Mouse (Mus musculus) retina, embryonic 14.5 days (tissue): Measurements from ENCODE around the gene Tap2.
A peak's percentile ranks its signal among the peaks of the same experiment; 100 is the strongest.

Experiments used
- DNase-seq: peaks from one replicate; pipeline ENCODE4 v3.0.0-alpha.2; 2015; ENCODE audit warnings: low spot score

The Tap2 gene

GRCm38 (mm10) chr17:34203444-34203843 is at the start of gene Tap2:
TSS of gene Tap2 (plus strand) at chr17:34203527.
- DNase-seq: no peak

- DNase-seq: no peak
Observed at GRCm38 (mm10) chr17:34155534-34155933, 47.8 kb upstream of the Tap2 start.

DNA sequence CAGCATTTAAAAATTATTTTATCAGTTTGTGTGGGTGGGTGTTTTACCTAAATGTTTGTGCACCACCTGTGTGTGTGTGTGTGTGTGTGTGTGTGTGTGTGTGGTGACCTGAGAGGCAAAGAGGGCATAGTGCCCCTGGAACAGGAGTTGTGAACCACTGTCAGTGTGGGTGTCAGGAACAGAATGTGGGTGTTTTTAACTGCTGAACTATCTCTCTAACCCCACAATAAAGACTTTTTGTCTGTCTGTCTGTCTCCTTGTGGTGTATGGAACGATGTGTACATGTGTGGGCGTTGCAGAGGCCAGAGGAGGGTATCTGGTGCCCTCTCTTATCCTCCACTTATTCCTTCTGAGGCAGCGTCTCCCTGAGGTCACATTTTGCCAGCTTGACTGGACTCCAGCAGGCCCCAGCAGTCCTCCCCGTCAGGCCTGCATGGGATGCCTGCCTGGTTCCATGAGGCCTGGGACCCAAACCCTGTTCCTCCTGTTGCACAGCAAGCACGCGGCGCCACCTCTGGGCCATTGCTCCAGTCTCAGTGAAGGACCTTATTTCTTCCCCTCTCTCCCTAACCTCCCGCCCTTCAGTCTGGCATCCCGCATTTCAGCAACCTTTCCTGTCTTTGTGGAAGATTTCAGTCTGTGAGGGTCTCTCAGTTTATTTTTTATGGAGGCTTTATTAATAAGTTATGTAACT is 39.0 kb upstream of the Tap2 start:
- no peak for DNase-seq

DNA sequence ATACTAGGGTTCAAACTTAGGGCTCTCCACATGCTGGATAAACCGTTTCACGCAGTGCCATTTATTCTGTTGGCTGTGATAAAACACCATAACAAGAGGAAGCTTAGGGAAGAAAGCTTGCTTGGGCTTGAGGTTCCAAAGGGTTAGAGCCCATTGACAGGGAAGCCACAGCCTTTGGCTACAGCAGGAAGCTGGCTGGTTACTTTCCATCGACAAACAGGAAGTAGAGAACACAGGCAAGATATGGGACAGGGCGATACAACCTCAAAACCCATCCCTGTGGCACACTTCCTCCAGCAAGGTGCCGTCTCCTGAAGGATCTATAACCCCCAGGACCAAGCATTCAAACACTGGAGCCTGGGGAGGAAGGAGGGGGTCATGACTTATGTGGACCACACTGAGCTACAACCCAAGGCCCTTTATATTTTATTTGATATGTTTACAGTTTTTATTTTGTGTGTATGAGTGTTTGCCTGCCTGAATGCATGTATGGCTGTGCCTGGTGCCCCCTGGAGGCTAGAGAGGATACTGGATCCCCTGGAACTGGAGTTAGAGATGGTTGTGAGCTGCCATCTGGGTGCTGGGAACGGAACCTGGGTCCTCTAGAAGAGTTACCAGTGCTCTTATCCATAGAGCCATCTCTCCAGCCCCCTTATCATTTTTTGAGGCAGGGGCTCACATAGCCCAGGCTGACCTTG is 38.1 kb upstream of the Tap2 start:
- DNase-seq: no peak

GRCm38 (mm10) chr17:34169279-34169678 is 34.0 kb upstream of the Tap2 start:
- DNase-seq: peak; percentile 73

DNA sequence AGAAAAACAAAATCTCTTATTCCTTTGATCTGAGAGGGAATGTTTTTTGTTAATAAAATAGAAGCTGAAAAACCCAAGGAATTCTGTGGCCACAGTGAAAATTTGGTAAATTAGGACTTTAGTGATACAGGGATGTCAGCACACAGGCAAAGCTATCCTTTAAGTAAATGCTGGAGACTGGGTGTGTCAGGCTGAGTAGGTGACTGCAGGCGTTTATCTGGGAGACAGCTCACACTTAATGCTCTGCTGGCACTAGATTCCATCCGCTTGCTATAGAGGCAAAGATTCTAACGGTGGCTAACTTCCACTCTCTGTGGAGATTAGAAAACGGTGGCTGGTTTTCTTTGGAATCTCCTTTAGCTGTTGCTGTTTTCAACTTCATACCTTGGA is 32.8 kb upstream of the Tap2 start:
- no peak for DNase-seq

DNA sequence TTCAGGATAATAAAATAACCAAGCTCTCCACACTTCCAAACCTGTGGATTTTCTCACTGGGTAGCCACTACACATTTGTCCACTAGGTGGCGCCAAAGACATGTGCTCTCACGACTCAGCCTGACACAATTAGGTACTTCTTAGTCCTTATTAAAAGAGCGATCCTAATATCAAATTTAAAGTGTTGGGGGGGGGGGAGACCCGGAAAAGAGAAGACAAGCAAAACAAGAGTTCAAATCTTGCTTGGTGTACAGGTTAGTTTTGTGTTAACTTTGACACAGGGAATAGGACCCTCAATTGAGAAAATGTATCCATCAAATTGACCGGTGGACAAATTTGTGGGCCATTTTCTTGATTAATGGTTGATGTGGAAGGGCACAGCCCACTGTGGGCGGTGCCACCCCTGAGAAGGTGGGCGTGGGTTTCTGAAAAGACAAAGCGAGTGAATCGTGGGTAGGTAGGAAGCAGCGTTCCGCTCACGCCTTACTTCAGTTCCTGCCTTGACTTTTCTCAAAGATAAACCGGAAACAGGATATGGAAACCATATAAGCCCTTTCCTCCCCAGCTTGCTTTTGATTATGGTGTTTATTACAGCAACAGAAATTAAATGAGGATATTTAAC is 32.3 kb upstream of the Tap2 start:
- DNase-seq: peak; percentile 90

DNA sequence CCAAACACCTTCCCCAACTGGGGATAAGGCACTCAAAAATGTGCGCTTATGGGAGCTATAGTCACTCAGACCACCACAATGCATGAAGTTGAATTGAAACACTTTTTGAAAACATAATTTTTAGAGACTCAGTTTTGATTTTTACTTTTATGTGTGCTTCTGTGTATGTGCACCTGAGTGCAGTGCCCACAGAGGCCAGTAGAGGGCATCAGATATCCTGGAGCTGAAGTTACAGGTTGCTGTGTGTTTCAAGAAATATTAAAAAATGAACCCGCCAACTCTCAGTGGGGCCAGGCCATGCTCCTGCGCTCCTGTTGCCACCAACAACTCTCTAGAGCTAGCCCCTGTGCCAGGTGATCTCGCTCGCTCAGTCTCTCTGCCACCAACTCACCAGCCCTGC is 30.8 kb upstream of the Tap2 start:
- DNase-seq: no peak

GRCm38 (mm10) chr17:34174075-34174474 is 29.3 kb upstream of the Tap2 start:
- no peak for DNase-seq

DNA sequence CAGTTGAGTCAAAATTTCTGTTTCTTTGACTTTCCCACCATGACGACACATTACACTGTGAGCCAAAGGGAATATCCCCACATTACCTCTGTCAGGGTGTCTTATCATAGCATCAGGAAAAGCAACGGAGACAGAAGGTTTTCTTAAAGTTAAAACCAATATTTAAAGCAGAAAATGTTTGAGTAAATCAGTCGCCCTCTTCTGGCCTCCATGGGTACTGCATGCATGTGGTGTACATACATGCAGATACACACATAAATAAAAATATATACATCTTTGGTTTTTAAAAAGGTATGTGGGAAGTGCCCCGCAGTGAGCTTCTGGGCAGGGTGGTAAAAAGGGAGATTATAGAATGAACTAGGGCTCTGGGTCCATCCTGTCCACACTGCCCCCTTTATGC is 26.1 kb upstream of the Tap2 start:
- DNase-seq: no peak

DNA sequence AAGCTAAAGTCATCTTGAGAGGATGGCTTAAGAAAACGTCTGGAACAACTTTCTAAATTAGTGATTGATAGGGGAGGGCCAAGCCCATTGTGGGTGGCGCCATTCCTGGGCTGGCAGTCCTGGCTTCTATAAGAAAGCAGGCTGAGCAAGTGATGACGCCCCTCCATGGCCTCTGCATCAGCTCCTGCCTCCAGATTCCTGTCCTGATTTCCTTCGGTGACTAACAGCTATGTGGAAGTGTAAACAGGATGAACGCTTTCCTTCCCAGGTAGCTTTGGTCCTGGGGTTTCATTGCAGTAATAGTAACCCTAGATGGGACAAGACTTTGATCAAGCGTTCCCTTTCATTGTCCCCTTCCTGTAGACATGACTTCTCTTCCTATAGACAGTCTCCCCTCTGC is 24.3 kb upstream of the Tap2 start:
- DNase-seq: no peak

GRCm38 (mm10) chr17:34179913-34180859 is 23.1 kb upstream of the Tap2 start:
- DNase-seq: no peak

DNA sequence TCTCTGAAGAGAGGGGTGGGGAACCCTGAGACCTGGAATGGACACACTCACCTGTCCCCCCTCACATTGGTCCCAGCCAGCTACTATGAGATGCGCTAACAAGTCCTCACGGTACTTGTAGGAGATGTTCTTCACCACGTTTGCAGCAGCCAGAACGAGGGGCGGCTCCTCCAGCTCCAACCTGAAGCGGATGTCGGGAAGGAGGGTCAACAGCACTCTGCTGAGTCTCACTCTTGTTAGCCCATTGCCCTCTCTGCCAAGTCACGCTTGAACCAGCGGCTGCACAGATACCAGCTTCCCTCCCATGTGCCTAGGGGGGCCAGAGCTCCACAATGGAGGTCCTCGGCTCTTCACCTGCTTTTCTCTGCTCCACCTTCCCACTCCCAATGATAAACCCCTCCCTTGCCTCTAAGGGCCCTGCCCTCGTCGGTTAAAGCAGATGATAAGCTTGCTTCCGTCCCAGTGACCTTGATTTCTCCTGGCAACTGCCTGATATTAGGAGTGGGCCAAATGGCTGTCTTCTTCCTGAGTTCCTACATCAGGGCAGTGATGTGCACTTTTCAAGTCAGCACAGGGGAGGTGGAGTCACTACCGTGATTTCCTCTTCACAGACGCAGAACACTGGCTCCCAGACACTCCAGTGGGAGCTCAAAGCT is 19.6 kb upstream of the Tap2 start:
- no peak for DNase-seq

- DNase-seq: no peak
Observed at GRCm38 (mm10) chr17:34185526-34185925, 17.8 kb upstream of the Tap2 start.

DNA sequence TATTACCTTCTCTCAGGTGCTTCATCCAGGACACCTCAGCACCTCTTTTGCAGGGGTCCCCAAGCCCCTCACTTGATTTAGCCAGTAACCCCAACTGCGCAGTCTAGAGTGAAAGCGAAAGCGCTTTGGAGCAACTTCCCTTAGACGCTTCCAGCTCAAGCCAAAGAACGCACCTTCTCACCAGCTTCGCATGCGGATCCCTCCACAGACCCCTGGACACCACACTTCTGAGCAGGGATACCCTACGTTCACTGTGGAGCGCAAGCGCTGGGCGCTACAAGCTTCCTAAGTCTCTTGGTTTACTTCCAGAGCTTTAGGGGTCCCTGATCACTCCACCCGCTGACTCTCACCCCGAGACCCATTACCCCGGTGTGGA is 16.5 kb upstream of the Tap2 start:
- no peak for DNase-seq

- peak; percentile 95 for DNase-seq
Observed at GRCm38 (mm10) chr17:34187261-34187916, 15.9 kb upstream of the Tap2 start, which contains the start of the genes Tap1 and Psmb9. TSS of gene Tap1 (plus strand) at chr17:34187553. TSS of gene Psmb9 (minus strand) at chr17:34187764.

- DNase-seq: no peak
Observed at GRCm38 (mm10) chr17:34188010-34188409, 15.3 kb upstream of the Tap2 start.

- no peak for DNase-seq
Observed at GRCm38 (mm10) chr17:34188986-34189385, 14.3 kb upstream of the Tap2 start.

DNA sequence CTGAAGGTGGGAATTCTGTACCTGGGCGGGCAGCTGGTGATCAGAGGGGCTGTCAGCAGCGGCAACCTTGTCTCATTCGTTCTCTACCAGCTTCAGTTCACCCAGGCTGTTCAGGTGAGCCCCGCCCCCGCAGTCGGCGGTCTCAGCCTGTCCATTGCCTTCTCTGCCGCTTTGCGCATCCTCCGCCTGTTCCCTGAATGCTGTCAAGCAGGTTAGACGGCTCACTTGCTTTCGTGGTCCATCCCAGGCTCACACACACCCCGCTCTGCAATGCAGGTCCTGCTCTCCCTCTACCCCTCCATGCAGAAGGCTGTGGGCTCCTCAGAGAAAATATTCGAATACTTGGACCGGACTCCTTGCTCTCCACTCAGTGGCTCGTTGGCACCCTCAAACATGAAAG is 10.5 kb upstream of the Tap2 start:
- no peak for DNase-seq

- no peak for DNase-seq
Observed at GRCm38 (mm10) chr17:34193468-34193867, 9.9 kb upstream of the Tap2 start.

DNA sequence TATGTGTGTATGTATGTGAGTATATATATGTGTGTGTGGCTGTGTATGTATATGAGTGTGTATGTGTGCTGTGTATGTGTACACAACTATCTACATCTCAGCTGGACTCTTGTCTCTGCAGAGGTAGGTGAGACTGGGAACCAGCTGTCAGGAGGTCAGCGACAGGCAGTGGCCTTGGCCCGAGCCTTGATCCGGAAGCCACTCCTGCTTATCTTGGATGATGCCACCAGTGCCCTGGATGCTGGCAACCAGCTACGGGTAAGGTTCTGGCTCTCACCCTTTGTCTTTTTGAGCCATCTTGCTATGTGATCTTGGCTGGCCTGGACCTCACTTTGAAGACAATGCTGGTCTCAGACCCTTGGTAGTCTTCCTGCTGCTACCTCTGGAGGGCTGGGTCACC is 8.6 kb upstream of the Tap2 start:
- DNase-seq: no peak
